Mouse (Mus musculus) heart, embryonic 15.5 days (tissue): ENCODE results near the gene Boc. TPM values are rescaled to one million over a fixed set of nuclear protein-coding genes. Genes with fewer than 3 reads are reported as not detected.

Experiments
- ATAC-seq: fragments of 200-750 bp; cut with Nextera tagmentation; replicated peaks from 2 replicates; pipeline ENCODE4 v1.8.0; 2017; ENCODE audit warnings: low read depth, moderate TSS enrichment; ENCODE audit not compliant: insufficient number of reproducible peaks, insufficient read depth, low FRiP score
- H3K27ac ChIP-seq: fragments of 300-500 bp; sonication (generic); 2 replicates; pipeline ENCODE4 v1.5.1; 2015; ENCODE audit warnings: mild to moderate bottlenecking, inconsistent platforms
- H3K27me3 ChIP-seq: fragments of 300-500 bp; sonication (generic); 2 replicates; pipeline ENCODE4 v1.6.1; 2015; ENCODE audit warnings: inconsistent platforms
- H3K36me3 ChIP-seq: fragments of 300-500 bp; sonication (generic); 2 replicates; pipeline ENCODE4 v1.6.1; 2015; ENCODE audit warnings: mild to moderate bottlenecking, inconsistent platforms
- H3K4me1 ChIP-seq: fragments of 300-500 bp; sonication (generic); replicated peaks from 2 replicates; pipeline ENCODE4 v1.6.1; 2015; ENCODE audit warnings: inconsistent platforms
- H3K4me2 ChIP-seq: fragments of 300-500 bp; sonication (generic); 2 replicates; pipeline ENCODE4 v1.6.1; 2015; ENCODE audit warnings: inconsistent platforms, mild to moderate bottlenecking, moderate library complexity
- H3K4me3 ChIP-seq: fragments of 300-500 bp; sonication (generic); 2 replicates; pipeline ENCODE4 v1.5.1; 2015; ENCODE audit warnings: mild to moderate bottlenecking, inconsistent platforms
- H3K9ac ChIP-seq: fragments of 300-500 bp; sonication (generic); 2 replicates; pipeline ENCODE4 v1.6.1; 2015; ENCODE audit warnings: mild to moderate bottlenecking, inconsistent platforms
- H3K9me3 ChIP-seq: fragments of 300-500 bp; sonication (generic); replicated peaks from 2 replicates; pipeline ENCODE4 v1.6.1; 2016; ENCODE audit warnings: inconsistent platforms
- WGBS: fragments of 180-500 bp; shearing (Covaris S2); methylation state at CpG from one replicate; pipeline ENCODE4 v1.1.7; 2015; ENCODE audit warnings: mixed read lengths; 5-methylcytosine and 5-hydroxymethylcytosine counted together
- polyA plus RNA-seq: library from polyadenylated mRNA; unstranded; fragments of >200 nt; fragmentation: Nextera tagmentation; extraction: Ambion mirVana; gene quantifications from 2 replicates; pipeline ENCODE4 v1.2.1, GENCODE M21; 2015

Gene Boc
- polyA plus RNA-seq, 1 experiment from 2014 or later: 7.7 TPM

DNA sequence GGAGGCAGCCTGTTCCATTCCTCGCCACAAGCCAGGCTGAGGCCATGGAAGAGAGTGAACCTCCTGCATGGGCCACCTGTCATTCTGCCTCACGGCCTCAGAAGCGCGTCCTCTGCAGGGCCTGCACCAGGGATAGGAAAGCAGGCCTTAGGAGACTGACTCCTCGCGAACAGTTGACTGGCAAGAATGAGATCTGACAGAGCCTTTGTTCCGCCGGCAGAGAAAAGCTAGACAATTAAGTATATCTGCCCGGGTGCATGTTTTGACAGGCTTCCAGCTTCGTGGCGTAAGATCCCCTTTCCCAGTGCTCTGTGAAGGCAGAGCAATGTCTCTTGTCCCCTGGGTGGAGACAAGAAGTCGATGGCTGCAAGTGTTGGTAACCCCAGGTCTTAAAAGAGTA, 32.0 kb downstream of the Boc start:
- H3K4me1 ChIP-seq: peaks cover 28% of the 10 kb centered on the region
- no peaks in the 10 kb centered on the region for H3K36me3 ChIP-seq
- no peak overlapping the region for H3K9ac ChIP-seq
- H3K27ac ChIP-seq: peak overlapping the region; percentile 25; the same call in 1 of the 2 replicates
- WGBS: 18% methylated on average over 12 of the region's 12 CpGs
- 0 out of 2 replicates have a peak, but pooled peaks have one; percentile 43 for ATAC-seq
- H3K27me3 ChIP-seq: no peaks in the 10 kb centered on the region
- H3K4me2 ChIP-seq: peak overlapping the region; percentile 25
- H3K9me3 ChIP-seq: no peaks in the 10 kb centered on the region
- H3K4me3 ChIP-seq: no peak overlapping the region

GRCm38 (mm10) chr16:44526044-44526443, 32.7 kb downstream of the Boc start:
- H3K4me2 ChIP-seq: no peak overlapping the region
- ATAC-seq: no peak
- no peak overlapping the region for H3K27ac ChIP-seq
- no peak overlapping the region for H3K9ac ChIP-seq
- H3K4me3 ChIP-seq: no peak overlapping the region
- no peaks in the 10 kb centered on the region for H3K27me3 ChIP-seq
- H3K9me3 ChIP-seq: no peaks in the 10 kb centered on the region
- H3K36me3 ChIP-seq: no peaks in the 10 kb centered on the region
- WGBS: 65% methylated on average over 1 of the region's 1 CpGs
- peaks cover 22% of the 10 kb centered on the region for H3K4me1 ChIP-seq

DNA sequence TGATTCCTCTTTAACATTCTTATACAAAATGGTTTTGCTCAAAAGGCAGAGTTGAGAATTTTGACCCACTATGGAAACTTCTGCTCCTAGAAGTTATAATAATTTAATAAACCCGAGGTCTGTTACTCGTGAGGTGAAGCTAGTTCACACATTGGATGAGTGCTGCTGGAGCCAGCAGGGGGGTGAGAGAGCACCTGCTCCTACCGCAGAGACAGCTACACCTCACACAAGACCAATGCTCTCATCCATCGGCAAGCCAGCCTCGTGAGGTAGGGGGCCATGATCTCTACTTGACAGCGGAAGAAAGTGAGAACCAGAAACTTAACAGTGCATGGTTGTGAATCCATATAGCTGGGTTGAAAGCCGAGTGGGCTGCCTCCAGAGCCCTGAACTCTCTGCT, 35.1 kb downstream of the Boc start:
- Histone ChIP-seq H3K27me3 (no peaks in the 10 kb centered on the region), H3K4me1 (peaks cover 12% of the 10 kb centered on the region), H3K4me3 (no peak overlapping the region), H3K9ac (no peak overlapping the region), H3K9me3 (no peaks in the 10 kb centered on the region), H3K27ac (no peak overlapping the region), H3K36me3 (no peaks in the 10 kb centered on the region), H3K4me2 (no peak overlapping the region)
- 77% methylated on average over 7 of the region's 7 CpGs for WGBS
- no peak for ATAC-seq

DNA sequence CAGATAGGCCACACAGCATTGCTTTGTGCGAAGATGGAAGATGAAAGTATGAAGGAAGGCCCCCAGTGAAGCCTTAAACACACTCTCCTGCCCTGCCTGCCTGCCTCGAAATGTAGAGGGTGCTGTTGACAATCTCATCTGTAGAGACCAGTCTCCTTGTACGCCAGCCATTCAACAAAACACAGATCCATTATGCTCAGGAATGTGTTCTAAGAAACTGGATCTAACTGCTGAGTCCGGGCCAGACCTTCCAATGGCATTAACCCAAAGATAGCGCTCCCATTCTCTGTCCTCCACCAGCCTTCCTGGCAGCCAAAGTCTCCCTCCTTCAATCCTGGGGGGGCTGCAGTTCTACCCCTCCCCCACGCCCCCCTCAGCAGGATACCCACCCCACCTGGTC, 42.2 kb downstream of the Boc start:
- Histone ChIP-seq H3K27me3 (no peaks in the 10 kb centered on the region), H3K36me3 (no peaks in the 10 kb centered on the region; the same call in 1 of the 2 replicates), H3K4me1 (no peaks in the 10 kb centered on the region), H3K9ac (no peak overlapping the region), H3K4me2 (no peak overlapping the region), H3K4me3 (no peak overlapping the region), H3K27ac (no peak overlapping the region), H3K9me3 (no peaks in the 10 kb centered on the region)
- ATAC-seq: no peak
- WGBS: 69% methylated on average over 6 of the region's 6 CpGs

DNA sequence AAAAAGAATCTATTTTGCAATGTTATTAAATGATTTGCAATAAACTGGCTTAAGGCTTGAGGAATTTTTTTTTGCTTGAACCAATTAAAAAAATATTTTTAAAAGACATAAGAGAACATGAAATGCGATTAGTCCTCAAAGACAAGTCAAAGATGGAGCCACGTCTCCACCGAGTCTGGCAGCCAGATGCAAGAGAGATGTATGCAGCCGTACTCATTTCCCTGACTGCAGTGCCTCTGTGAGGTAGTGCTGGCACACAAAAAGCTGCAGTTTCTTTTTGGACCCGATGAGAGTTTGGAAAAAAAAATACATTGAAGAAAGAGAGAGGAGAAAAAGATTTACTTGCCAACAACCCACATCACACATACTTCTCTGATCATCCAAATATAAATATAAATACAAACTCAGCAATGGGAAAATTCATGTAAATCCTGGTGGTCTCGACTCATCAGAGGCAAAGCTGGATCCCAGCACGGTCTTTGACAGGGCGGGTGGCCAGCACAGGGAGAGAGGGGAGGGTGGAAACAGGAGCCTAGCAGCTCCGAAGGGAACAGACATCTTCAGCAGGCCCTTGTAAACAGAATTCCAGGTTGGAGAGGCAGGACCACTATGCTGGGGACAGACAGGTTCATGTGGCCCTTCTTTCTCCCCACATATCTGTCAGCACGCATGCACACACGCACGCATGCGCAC, 48.0 kb downstream of the Boc start:
- WGBS: 66% methylated on average over 13 of the region's 13 CpGs
- Histone ChIP-seq H3K9ac (no peak overlapping the region), H3K27ac (peak overlapping the region; percentile 10; the same call in 1 of the 2 replicates), H3K9me3 (no peaks in the 10 kb centered on the region), H3K4me2 (no peak overlapping the region), H3K27me3 (no peaks in the 10 kb centered on the region), H3K4me3 (no peak overlapping the region), H3K4me1 (peaks cover 9% of the 10 kb centered on the region; the same call in 1 of the 2 replicates), H3K36me3 (no peaks in the 10 kb centered on the region; the same call in 1 of the 2 replicates)
- no peak for ATAC-seq

- Histone ChIP-seq H3K4me2 (no peak overlapping the region), H3K27me3 (no peaks in the 10 kb centered on the region), H3K9me3 (no peaks in the 10 kb centered on the region), H3K27ac (no peak overlapping the region), H3K9ac (no peak overlapping the region), H3K4me3 (no peak overlapping the region), H3K36me3 (peaks cover under 1% of the 10 kb centered on the region; the same call in 1 of the 2 replicates), H3K4me1 (peaks cover 9% of the 10 kb centered on the region; the same call in 1 of the 2 replicates)
- no peak for ATAC-seq
- 57% methylated on average over 7 of the region's 7 CpGs for WGBS
These were observed 49.0 kb downstream of the Boc start for GRCm38 (mm10) chr16:44509458-44510344.

GRCm38 (mm10) chr16:44508772-44509171, 49.9 kb downstream of the Boc start:
- Histone ChIP-seq H3K9me3 (no peaks in the 10 kb centered on the region), H3K9ac (no peak overlapping the region), H3K36me3 (peaks cover 3% of the 10 kb centered on the region; the same call in 1 of the 2 replicates), H3K27ac (no peak overlapping the region), H3K4me3 (no peak overlapping the region), H3K4me2 (no peak overlapping the region), H3K27me3 (no peaks in the 10 kb centered on the region), H3K4me1 (peaks cover 9% of the 10 kb centered on the region; the same call in 1 of the 2 replicates)
- 80% methylated on average over 13 of the region's 13 CpGs for WGBS
- no peak for ATAC-seq

DNA sequence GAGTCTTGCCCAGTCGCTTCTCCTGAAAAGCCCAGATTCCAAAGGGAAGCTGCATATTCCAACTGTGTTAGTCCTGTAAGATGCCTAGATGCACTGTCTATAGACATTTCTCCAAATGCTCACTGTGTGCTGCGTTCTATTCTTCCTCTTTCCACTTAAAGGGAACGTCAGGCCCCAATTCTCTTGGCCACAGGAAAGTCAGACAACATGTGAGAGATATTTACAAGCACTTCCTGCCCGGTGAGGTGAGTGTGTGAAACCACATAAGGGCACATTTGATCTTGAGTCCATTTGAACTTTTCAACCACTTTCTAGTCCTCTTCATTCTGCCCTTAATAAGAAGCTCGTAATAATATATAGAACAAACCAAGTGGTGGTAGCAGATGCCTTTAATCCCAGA, 50.7 kb downstream of the Boc start:
- 65% methylated on average over 5 of the region's 5 CpGs for WGBS
- ATAC-seq: no peak
- Histone ChIP-seq H3K36me3 (peaks cover 3% of the 10 kb centered on the region; the same call in 1 of the 2 replicates), H3K27me3 (no peaks in the 10 kb centered on the region), H3K9me3 (no peaks in the 10 kb centered on the region), H3K27ac (no peak overlapping the region), H3K4me2 (no peak overlapping the region), H3K4me3 (no peak overlapping the region), H3K4me1 (peaks cover 16% of the 10 kb centered on the region), H3K9ac (no peak overlapping the region)

GRCm38 (mm10) chr16:44507027-44507929, 51.4 kb downstream of the Boc start:
- Histone ChIP-seq H3K9me3 (no peaks in the 10 kb centered on the region), H3K4me3 (no peak overlapping the region), H3K4me1 (peaks cover 22% of the 10 kb centered on the region), H3K4me2 (no peak overlapping the region), H3K36me3 (peaks cover 3% of the 10 kb centered on the region; the same call in 1 of the 2 replicates), H3K9ac (no peak overlapping the region), H3K27me3 (no peaks in the 10 kb centered on the region), H3K27ac (peak overlapping the region; percentile 22; the same call in 1 of the 2 replicates)
- 63% methylated on average over 10 of the region's 10 CpGs for WGBS
- no peak for ATAC-seq

GRCm38 (mm10) chr16:44505243-44505642, 53.5 kb downstream of the Boc start:
- 86% methylated on average over 1 of the region's 1 CpGs for WGBS
- Histone ChIP-seq H3K27ac (no peak overlapping the region), H3K36me3 (peaks cover 15% of the 10 kb centered on the region), H3K4me2 (no peak overlapping the region), H3K9me3 (no peaks in the 10 kb centered on the region), H3K27me3 (no peaks in the 10 kb centered on the region), H3K4me3 (no peak overlapping the region), H3K9ac (no peak overlapping the region), H3K4me1 (peaks cover 22% of the 10 kb centered on the region)
- ATAC-seq: no peak
